In genomic region chr3:130819031-130819836, GRCm38 (mm10) we compare ENCODE assay signal across 8 mouse cellular contexts.
DNase-seq lines count a peak whose midpoint lies in the region; ATAC-seq and TF ChIP-seq lines count a peak whose summit lies in the region.

No protein-coding gene starts in this region.

- no peaks in the 10 kb centered on the region for H3K27me3 ChIP-seq in lung, postnatal 0 days (replicated peaks; ENCODE audit: insufficient read depth, low read length)
- H3K27me3 ChIP-seq in forebrain, embryonic 12.5 days = no peaks in the 10 kb centered on the region
- H3K27me3 ChIP-seq in limb, embryonic 12.5 days = no peaks in the 10 kb centered on the region

- DNase-seq in lung, postnatal 0 days (ENCODE audit: low spot score) = no peak
- DNase-seq in lung, postnatal 4 days = no peak
- no peak for DNase-seq in adrenal gland, postnatal 25 days
- DNase-seq in kidney, adult 18-20 months = no peak
- DNase-seq in layer of hippocampus, adult 9-11 months = no peak

- TF ChIP-seq POLR2A in olfactory bulb, adult 2 months (IDR thresholded peaks at IDR 0.05; ENCODE audit: insufficient read depth, low read depth, low read length) = no peak

- H3K9me3 ChIP-seq in lung, postnatal 0 days (ENCODE audit: low read length) = no peaks in the 10 kb centered on the region
- no peaks in the 10 kb centered on the region for H3K9me3 ChIP-seq in forebrain, embryonic 12.5 days
- no peaks in the 10 kb centered on the region for H3K9me3 ChIP-seq in limb, embryonic 12.5 days

- no peak overlapping the region for H3K27ac ChIP-seq in lung, postnatal 0 days (ENCODE audit: low read length)
- H3K27ac ChIP-seq in forebrain, embryonic 12.5 days = no peak overlapping the region
- no peak overlapping the region for H3K27ac ChIP-seq in limb, embryonic 12.5 days
- no peak overlapping the region for H3K27ac ChIP-seq in olfactory bulb, adult 2 months (ENCODE audit: insufficient read depth, low read depth, low read length)

- 41% methylated on average over 17 of the region's 17 CpGs for WGBS in lung, postnatal 0 days
- 44% methylated on average over 17 of the region's 17 CpGs for WGBS in forebrain, embryonic 12.5 days
- 35% methylated on average over 17 of the region's 17 CpGs for WGBS in limb, embryonic 12.5 days
- 45% methylated on average over 17 of the region's 17 CpGs for WGBS in olfactory bulb, adult 2 months

- H3K4me1 ChIP-seq in lung, postnatal 0 days (ENCODE audit: insufficient read depth, low read depth, low read length) = no peaks in the 10 kb centered on the region; the same call in 1 of the 2 replicates
- peaks cover 8% of the 10 kb centered on the region for H3K4me1 ChIP-seq in forebrain, embryonic 12.5 days
- peaks cover 9% of the 10 kb centered on the region for H3K4me1 ChIP-seq in limb, embryonic 12.5 days (replicated peaks)
- H3K4me1 ChIP-seq in olfactory bulb, adult 2 months (ENCODE audit: control insufficient read depth, insufficient read depth, low read length) = 0 out of 2 replicates have a peak, but pooled peaks cover 3% of the 10 kb centered on the region

- H3K4me2 ChIP-seq in lung, postnatal 0 days (replicated peaks; ENCODE audit: low read depth, low read length) = peak overlapping the region; percentile 46
- peak overlapping the region; percentile 52 for H3K4me2 ChIP-seq in forebrain, embryonic 12.5 days
- H3K4me2 ChIP-seq in limb, embryonic 12.5 days = peak overlapping the region; percentile 56

- TF ChIP-seq EP300 in lung, postnatal 0 days (IDR thresholded peaks at IDR 0.05) = no peak

- ATAC-seq in lung, postnatal 0 days = peak; percentile 8; the same call in 1 of the 2 replicates
- ATAC-seq in forebrain, embryonic 12.5 days (ENCODE audit: low FRiP score) = peak; percentile 62
- no peak; the same call in 1 of the 2 replicates for ATAC-seq in limb, embryonic 12.5 days (ENCODE audit: insufficient number of reproducible peaks, insufficient read depth, low FRiP score, low TSS enrichment, low read depth)

- no peak overlapping the region for H3K9ac ChIP-seq in lung, postnatal 0 days (replicated peaks; ENCODE audit: low read depth)
- peak overlapping the region; percentile 30; the same call in 1 of the 2 replicates for H3K9ac ChIP-seq in forebrain, embryonic 12.5 days
- peak overlapping the region; percentile 42; the same call in 1 of the 2 replicates for H3K9ac ChIP-seq in limb, embryonic 12.5 days (replicated peaks)

- H3K4me3 ChIP-seq in lung, postnatal 0 days (ENCODE audit: low read depth, low read length) = no peak overlapping the region; the same call in 1 of the 2 replicates
- H3K4me3 ChIP-seq in forebrain, embryonic 12.5 days (replicated peaks) = peak overlapping the region; percentile 20
- peak overlapping the region; percentile 21 for H3K4me3 ChIP-seq in limb, embryonic 12.5 days (replicated peaks)
- 0 out of 2 replicates have a peak overlapping the region, but pooled peaks have one; percentile 12 for H3K4me3 ChIP-seq in olfactory bulb, adult 2 months (ENCODE audit: insufficient read depth, low read depth, low read length)

- H3K36me3 ChIP-seq in lung, postnatal 0 days (ENCODE audit: insufficient read depth, low read length) = no peaks in the 10 kb centered on the region
- no peaks in the 10 kb centered on the region for H3K36me3 ChIP-seq in forebrain, embryonic 12.5 days (replicated peaks)
- no peaks in the 10 kb centered on the region for H3K36me3 ChIP-seq in limb, embryonic 12.5 days

- TF ChIP-seq CTCF in lung, postnatal 0 days (IDR thresholded peaks at IDR 0.05) = no peak
- no peak for TF ChIP-seq CTCF in olfactory bulb, adult 2 months (IDR thresholded peaks at IDR 0.05; ENCODE audit: insufficient read depth, low read depth, low read length)
